Mouse (Mus musculus) midbrain, embryonic 12.5 days (tissue): ENCODE data around the gene Diablo. TPM values are rescaled to one million over a fixed set of nuclear protein-coding genes. Genes with fewer than 3 reads are reported as not detected.

Experiments used
- ATAC-seq: fragments of 200-750 bp; cut with Nextera tagmentation; 2 replicates; pipeline ENCODE4 v1.8.0; 2017; ENCODE audit warnings: low read depth, moderate TSS enrichment, moderate library complexity; ENCODE audit not compliant: low FRiP score
- H3K27ac ChIP-seq: fragments of 300-500 bp; sonication (generic); replicated peaks from 2 replicates; pipeline ENCODE4 v1.5.1; 2016; ENCODE audit warnings: mild to moderate bottlenecking
- H3K27me3 ChIP-seq: fragments of 300-500 bp; sonication (generic); 2 replicates; pipeline ENCODE4 v1.6.1; 2016; ENCODE audit warnings: mild to moderate bottlenecking
- H3K36me3 ChIP-seq: fragments of 300-500 bp; sonication (generic); 2 replicates; pipeline ENCODE4 v1.6.1; 2016
- H3K4me1 ChIP-seq: fragments of 300-500 bp; sonication (generic); 2 replicates; pipeline ENCODE4 v1.6.1; 2016
- H3K4me2 ChIP-seq: fragments of 300-500 bp; sonication (generic); replicated peaks from 2 replicates; pipeline ENCODE4 v1.6.1; 2016; ENCODE audit warnings: mild to moderate bottlenecking, moderate library complexity
- H3K4me3 ChIP-seq: fragments of 300-500 bp; sonication (generic); 2 replicates; pipeline ENCODE4 v1.5.1; 2016; ENCODE audit warnings: mild to moderate bottlenecking
- H3K9ac ChIP-seq: fragments of 300-500 bp; sonication (generic); replicated peaks from 2 replicates; pipeline ENCODE4 v1.6.1; 2016; ENCODE audit warnings: mild to moderate bottlenecking, moderate library complexity
- H3K9me3 ChIP-seq: fragments of 300-500 bp; sonication (generic); 2 replicates; pipeline ENCODE4 v1.6.1; 2016; ENCODE audit warnings: mild to moderate bottlenecking
- WGBS: fragments of 180-500 bp; shearing (Covaris S2); methylation state at CpG from one replicate; pipeline ENCODE4 v1.1.7; 2016; 5-methylcytosine and 5-hydroxymethylcytosine counted together
- microRNA-seq: library from miRNA; unstranded; fragments of <30 nt; microRNA quantifications from one replicate; pipeline ENCODE4, GENCODE M21; 2017
- polyA plus RNA-seq: library from polyadenylated mRNA; unstranded; fragments of >200 nt; fragmentation: Nextera tagmentation; extraction: Ambion mirVana; gene quantifications from 2 replicates; pipeline ENCODE4 v1.2.1, GENCODE M21; 2016

Gene Diablo
- polyA plus RNA-seq, 1 experiment from 2014 or later, result 145 TPM

DNA sequence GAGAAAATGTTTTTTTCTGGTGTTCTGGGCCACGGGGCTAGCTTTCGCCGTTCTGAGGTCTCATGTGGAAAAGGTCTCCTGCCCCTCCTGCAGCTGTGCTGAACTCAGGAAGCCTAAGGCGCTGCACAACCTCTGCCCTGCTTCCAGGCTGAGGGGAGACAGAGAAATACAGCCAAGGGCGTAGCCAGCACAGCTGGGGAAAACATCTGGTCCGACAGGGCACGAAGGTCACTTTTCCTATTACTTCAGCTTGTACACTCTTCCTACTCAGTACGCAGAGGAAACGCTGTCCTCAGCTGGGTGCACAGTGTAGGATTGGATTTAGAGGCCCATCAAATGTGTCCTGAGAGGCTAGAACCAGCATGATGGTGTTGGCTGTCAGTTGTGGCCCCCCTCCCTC lies 34.0 kb downstream of the Diablo start:
- Histone ChIP-seq H3K4me2 (no peak overlapping the region), H3K4me1 (peaks cover 9% of the 10 kb centered on the region), H3K36me3 (no peaks in the 10 kb centered on the region), H3K27me3 (peaks cover 13% of the 10 kb centered on the region), H3K27ac (no peak overlapping the region), H3K9ac (no peak overlapping the region), H3K9me3 (no peaks in the 10 kb centered on the region), H3K4me3 (no peak overlapping the region)
- 66% methylated on average over 9 of the region's 9 CpGs for WGBS
- no peak for ATAC-seq

DNA sequence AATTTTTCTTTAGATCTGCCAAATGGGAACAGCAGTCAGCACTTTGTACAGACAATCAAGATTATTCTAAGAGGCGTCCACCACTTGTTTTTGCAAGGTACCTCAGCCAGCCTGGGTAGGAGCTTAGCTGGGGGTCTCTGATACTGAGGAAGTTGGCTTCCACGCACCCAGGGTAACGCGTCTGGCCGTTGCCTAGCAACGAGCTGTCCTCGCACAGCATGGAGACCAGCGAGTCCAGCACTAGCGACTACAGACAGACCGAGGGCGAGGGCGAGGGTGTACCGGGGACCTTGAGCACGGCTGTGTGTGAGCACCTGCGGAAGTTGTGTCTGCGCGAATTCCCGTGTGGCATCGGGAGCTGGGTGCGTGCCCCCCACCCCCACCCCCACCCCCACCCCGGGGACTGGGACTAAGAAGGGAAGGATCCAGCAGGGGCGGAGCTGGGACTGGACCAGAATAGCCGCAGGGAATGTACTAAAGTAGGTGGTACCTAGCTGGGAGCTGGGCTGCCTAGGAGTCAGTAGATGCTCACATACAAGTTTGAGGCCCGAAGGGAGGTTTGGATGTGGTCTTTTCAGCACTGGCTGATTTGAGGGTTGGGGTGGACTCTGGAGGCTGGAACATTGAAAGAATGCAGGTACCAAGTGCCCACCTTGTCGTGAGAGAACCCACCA lies 34.7 kb downstream of the Diablo start, which contains the start of the genes Lrrc43 and Il31:
Gene Lrrc43 (plus strand): TSS at position 194 of the 674 bp plus-strand sequence.
Gene Il31 (minus strand): TSS at position 378 of the 674 bp plus-strand sequence.
- no peaks in the 10 kb centered on the region for H3K9me3 ChIP-seq
- peak within 1 kb of the TSS; percentile 33 for H3K4me3 ChIP-seq
- peak within 1 kb of the TSS; percentile 61 for H3K4me2 ChIP-seq
- H3K4me1 ChIP-seq, result peaks cover 9% of the 10 kb centered on the region
- no peaks in the 10 kb centered on the region for H3K36me3 ChIP-seq
- ATAC-seq, result peak; percentile 72; the same call in 1 of the 2 replicates
- peak within 1 kb of the TSS; percentile 28; the same call in 1 of the 2 replicates for H3K9ac ChIP-seq
- peaks cover 13% of the 10 kb centered on the region for H3K27me3 ChIP-seq
- H3K27ac ChIP-seq, result no peak within 1 kb of the TSS
- WGBS, result 5% methylated on average over 25 of the region's 25 CpGs

DNA sequence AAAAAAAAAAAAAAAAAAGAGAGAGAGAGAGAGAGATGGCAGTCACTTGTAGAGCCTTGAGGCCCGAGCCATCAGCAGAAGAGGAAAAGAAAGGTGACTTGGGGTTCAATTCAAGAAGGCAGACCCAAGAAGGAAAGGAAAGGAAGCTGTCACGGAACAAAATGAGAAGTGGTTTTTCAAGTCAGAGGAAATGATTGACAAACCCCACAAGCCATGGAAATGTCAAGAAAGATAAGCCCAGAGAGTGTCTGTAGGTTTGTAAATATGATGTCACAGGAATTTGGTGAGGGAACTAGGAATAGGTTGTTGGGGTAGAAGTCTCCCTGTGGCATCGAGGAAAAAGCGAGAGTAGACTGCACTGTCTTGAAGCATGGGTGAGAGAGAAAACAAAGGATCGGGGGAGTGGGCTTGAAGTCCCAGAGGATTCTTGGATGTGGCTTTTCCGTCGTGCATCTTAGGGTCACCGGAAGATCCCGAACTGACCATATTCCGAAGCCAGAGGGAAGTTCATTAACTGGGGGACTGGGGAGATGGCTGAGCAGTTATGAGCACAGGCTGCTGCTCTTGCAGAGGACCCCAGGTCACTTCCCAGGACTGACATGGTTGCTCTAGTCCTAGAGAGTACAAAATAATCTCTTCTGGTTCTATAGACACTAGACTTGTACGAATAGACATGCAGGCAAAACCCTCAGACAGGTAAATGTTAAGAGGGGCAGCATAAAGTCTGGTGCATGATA lies 36.1 kb downstream of the Diablo start:
- H3K36me3 ChIP-seq, result no peaks in the 10 kb centered on the region
- H3K4me3 ChIP-seq, result no peak overlapping the region
- no peak for ATAC-seq
- H3K4me1 ChIP-seq, result peaks cover 9% of the 10 kb centered on the region
- H3K27me3 ChIP-seq, result peaks cover 13% of the 10 kb centered on the region
- no peak overlapping the region for H3K27ac ChIP-seq
- H3K4me2 ChIP-seq, result no peak overlapping the region
- no peaks in the 10 kb centered on the region for H3K9me3 ChIP-seq
- WGBS, result 87% methylated on average over 11 of the region's 11 CpGs
- H3K9ac ChIP-seq, result no peak overlapping the region

DNA sequence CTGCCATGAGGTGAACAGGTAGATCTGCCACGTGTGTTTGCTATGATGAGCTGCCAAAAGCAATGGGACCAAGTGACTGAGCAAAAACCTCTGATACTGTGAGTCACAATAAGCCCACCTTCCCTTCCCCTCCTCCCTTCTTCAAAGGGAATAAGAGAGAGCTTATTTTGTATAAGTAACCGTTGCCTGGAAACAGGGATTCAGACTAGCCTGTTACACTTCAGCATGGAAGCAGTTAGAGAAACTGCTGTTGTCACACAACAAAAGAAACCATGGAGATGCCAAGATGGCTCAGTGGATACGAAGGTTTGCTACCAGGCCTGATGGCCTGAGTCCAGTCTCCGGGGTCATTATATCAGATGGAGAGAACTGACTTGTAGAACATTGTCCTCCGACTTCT lies 50.2 kb downstream of the Diablo start:
- H3K36me3 ChIP-seq, result no peaks in the 10 kb centered on the region
- H3K4me3 ChIP-seq, result no peak overlapping the region
- H3K27me3 ChIP-seq, result no peaks in the 10 kb centered on the region
- ATAC-seq, result no peak
- H3K9ac ChIP-seq, result no peak overlapping the region
- H3K9me3 ChIP-seq, result no peaks in the 10 kb centered on the region
- H3K27ac ChIP-seq, result no peak overlapping the region
- WGBS, result 64% methylated on average over 5 of the region's 5 CpGs
- no peak overlapping the region for H3K4me2 ChIP-seq
- H3K4me1 ChIP-seq, result 0 out of 2 replicates have a peak, but pooled peaks cover 4% of the 10 kb centered on the region

DNA sequence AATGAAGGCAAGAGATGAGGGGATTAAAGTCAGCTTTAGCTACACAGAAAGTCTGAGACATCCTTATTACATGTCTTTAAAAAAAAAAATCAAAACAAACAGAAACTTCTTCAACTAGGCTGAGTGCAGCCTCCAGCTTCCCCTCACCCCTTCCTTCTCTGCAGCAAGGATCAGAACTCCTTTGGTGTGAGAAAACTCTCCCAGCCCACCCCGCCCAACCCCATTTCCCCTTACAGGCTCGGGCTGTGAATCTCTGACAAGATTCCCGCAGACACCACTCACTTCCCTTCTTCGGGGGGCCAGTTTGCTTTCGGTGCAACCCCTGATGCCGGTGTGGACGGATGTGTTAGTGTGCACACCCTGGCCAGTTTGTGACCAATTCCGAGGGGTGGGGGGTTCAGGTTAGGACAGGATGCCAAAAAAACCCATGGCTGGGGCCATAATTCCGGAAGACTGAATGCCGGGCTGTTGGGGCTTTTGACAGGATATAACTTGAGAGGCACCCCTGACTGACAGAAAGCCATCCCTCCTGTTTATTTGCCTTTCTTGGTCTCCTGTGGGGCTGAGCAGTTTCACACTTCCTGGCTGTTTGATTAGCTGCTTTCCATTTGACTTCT lies 53.1 kb downstream of the Diablo start:
- ATAC-seq, result no peak
- no peaks in the 10 kb centered on the region for H3K36me3 ChIP-seq
- H3K9me3 ChIP-seq, result no peaks in the 10 kb centered on the region
- no peak overlapping the region for H3K4me3 ChIP-seq
- no peaks in the 10 kb centered on the region for H3K27me3 ChIP-seq
- no peak overlapping the region for H3K4me2 ChIP-seq
- WGBS, result 76% methylated on average over 10 of the region's 10 CpGs
- H3K27ac ChIP-seq, result no peak overlapping the region
- no peak overlapping the region for H3K9ac ChIP-seq
- H3K4me1 ChIP-seq, result 0 out of 2 replicates have a peak, but pooled peaks cover 4% of the 10 kb centered on the region

DNA sequence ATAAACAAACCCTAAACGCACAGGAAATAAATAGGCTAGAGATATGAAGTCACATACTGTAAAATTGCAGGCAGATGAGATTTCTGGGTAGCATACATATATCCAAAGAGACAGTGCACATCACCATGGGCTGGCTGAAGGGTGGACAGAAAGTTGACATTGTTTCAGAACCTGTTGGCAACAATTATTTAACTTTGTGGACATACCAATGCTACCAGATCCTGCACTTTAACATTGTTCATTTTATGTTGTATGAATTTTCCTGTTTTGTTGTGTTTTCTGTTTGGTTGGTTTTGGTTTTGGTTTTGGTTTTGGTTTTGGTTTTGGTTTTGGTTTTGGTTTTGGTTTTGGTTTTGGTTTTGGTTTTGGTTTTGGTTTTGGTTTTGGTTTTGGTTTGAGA lies 59.3 kb downstream of the Diablo start:
- no peaks in the 10 kb centered on the region for H3K36me3 ChIP-seq
- WGBS, result 94% methylated on average over 1 of the region's 1 CpGs
- H3K4me2 ChIP-seq, result no peak overlapping the region
- no peak overlapping the region for H3K4me3 ChIP-seq
- H3K27ac ChIP-seq, result no peak overlapping the region
- H3K9ac ChIP-seq, result no peak overlapping the region
- H3K27me3 ChIP-seq, result no peaks in the 10 kb centered on the region
- H3K9me3 ChIP-seq, result no peaks in the 10 kb centered on the region
- no peaks in the 10 kb centered on the region for H3K4me1 ChIP-seq
- ATAC-seq, result no peak

DNA sequence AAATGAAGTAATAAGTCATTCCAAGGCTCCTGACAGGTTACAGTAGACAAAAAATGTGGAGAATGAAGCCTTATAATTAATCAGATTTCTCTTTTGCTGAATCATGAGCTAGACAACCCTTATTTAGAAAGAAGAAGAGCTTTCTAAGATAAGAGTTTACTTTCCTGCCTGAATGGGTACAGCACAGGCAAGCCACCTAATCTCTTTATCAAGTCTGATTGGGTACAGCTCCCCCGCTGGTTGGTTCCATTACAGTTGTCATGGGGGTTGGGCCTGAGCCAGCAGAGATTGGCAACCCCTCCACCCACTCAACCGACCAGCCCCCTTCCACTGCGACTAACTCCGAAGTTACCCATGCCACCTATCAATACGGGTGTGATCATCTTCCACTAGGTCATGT lies 62.6 kb downstream of the Diablo start:
- H3K36me3 ChIP-seq, result no peaks in the 10 kb centered on the region
- 57% methylated on average over 5 of the region's 5 CpGs for WGBS
- H3K9ac ChIP-seq, result no peak overlapping the region

More for the DNA sequence above, 62.6 kb downstream of the Diablo start:
- Histone ChIP-seq H3K27me3 (no peaks in the 10 kb centered on the region), H3K9me3 (no peaks in the 10 kb centered on the region), H3K4me3 (no peak overlapping the region), H3K4me1 (no peaks in the 10 kb centered on the region), H3K4me2 (no peak overlapping the region), H3K27ac (no peak overlapping the region)
- ATAC-seq, result no peak

Small RNA genes within 50 kb of the gene (microRNA-seq; reads per million reads assigned to microRNA genes)
- gene Mir7647, result 1.2 reads per million

Other genes starting within 250 kb of the Diablo start
- gene Bcl7a, start 180.3 kb downstream of the Diablo start, polyA plus RNA-seq, result 56.7 and 59.8 TPM in 2 replicates
- gene Mlxip, start 129.4 kb downstream of the Diablo start, polyA plus RNA-seq, result 16.8 and 21.5 TPM in 2 replicates
- 0.11 TPM in 1 of 2 replicates, not detected in the other for gene Lrrc43, start 34.9 kb downstream of the Diablo start, polyA plus RNA-seq
- gene Il31, start 34.7 kb downstream of the Diablo start, polyA plus RNA-seq, result not detected in 2 replicates
- 1.5 and 1.7 TPM in 2 replicates for gene B3gnt4, start 13.7 kb downstream of the Diablo start, polyA plus RNA-seq
- gene Gm49027, start 1.3 kb upstream of the Diablo start, polyA plus RNA-seq, result 1.1 and 1.9 TPM in 2 replicates
- 39.7 and 40.4 TPM in 2 replicates for gene Vps33a, start 48.9 kb upstream of the Diablo start, polyA plus RNA-seq
- gene Clip1, start 160.4 kb upstream of the Diablo start, polyA plus RNA-seq, result 65.7 and 69.8 TPM in 2 replicates
- 92.4 and 97.3 TPM in 2 replicates for gene Zcchc8, start 196.9 kb upstream of the Diablo start, polyA plus RNA-seq
- gene Rsrc2, start 225.2 kb upstream of the Diablo start, polyA plus RNA-seq, result 174 and 182 TPM in 2 replicates
- 36.5 and 44.9 TPM in 2 replicates for gene Kntc1, start 225.5 kb upstream of the Diablo start, polyA plus RNA-seq